Mouse (Mus musculus): ENCODE results near the gene Ager.

Gene Ager

DNA sequence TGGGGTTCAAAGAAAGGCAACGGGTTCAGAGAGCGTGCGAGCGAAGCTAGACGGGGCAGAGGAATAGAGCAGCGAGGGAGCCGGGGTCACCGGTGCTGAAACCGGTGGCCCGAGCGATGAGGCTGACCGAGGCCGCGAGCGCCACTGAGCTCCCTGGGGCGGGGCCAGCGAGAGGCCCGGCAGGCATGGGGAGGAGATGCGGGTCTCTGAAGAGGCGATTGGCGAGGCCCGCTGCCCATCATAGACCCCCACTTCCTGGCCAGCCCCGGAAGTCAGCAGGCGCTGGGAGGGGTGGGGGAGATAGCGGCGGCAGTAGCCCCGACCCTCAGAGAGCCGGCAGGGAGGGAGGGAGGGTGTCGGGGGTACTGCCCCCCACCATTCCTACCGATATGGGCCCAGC lies 7.9 kb downstream of the Ager start:
- DNase-seq = peak; percentile 96

DNA sequence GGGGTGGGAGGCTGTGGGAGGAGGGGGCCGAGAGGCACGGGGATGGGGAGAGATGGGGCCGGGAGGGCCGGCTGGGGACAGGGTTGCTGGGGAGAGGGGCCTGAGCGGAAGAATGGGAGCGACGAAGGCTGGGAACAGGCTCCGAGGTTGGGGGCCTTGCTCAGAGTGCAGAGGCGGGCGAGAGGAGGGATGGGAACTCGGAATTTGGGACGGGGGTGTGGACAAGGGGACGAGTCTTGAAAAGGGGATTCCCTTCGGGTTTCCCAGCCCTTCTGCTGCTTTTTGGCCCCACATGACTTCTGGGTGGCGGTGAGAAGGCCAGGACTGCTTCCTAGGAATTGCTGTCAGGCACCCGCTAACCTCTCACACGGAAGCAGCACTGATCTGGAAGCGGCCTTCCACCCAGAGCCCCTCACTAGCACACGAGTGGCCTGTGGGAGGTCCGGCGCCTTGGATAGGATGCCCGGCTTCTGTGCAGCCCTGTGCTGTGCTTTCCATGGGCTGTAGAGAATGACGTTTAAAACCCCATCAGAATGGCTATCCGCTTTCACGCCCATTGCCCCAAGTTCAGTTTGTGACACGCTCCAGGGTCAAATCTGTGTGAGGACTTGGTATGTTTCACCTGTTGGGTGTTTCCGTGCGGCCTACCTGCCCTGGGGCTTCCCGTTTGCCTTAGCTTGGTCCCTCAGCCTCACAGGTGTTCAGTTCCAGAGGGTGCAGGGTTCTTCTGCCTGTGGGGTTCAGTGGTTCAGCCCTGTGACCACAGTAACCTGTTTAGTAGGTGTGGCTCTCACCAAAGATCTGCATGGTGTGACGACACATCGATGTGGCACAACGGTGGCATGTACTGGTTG lies 8.8 kb downstream of the Ager start:
- DNase-seq = peak; percentile 39

DNA sequence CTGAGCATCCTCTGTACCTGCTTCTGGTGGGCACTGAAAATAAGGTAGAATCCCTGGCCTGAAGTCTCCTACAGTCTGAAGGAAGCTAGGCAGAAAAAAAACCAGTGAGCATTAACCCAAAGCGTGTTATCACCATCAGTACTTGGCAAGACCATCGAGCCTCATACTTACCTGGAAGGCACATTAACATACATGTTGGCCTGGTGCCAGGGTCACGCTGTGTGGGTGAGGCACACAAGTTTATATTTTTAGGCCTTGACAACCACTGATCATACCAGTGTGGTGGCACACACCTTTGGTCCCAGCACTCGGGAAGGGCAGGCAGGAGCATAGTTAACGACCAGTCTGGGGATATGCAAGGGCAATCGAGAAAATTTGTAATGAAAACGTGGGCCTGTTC lies 10.3 kb downstream of the Ager start:
- DNase-seq = no peak

DNA sequence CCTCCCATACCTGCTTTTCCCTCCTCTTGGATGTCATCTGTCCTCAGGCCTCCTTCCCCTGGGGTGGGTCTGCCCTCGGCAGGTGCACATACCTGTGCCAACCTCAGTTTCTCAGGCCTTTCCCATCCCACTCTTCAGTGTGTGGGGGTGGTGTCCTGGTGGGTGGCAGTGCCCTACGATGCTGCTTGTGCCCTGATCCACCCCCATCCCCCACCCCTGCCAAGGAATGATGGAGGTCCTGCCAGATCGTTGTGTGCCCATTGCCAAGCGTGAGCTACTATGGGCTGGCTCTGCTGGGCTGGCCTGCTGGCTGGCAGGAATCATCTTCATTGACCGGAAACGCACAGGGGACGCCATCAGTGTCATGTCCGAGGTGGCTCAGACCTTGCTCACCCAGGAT lies 13.4 kb downstream of the Ager start:
- DNase-seq = no peak

DNA sequence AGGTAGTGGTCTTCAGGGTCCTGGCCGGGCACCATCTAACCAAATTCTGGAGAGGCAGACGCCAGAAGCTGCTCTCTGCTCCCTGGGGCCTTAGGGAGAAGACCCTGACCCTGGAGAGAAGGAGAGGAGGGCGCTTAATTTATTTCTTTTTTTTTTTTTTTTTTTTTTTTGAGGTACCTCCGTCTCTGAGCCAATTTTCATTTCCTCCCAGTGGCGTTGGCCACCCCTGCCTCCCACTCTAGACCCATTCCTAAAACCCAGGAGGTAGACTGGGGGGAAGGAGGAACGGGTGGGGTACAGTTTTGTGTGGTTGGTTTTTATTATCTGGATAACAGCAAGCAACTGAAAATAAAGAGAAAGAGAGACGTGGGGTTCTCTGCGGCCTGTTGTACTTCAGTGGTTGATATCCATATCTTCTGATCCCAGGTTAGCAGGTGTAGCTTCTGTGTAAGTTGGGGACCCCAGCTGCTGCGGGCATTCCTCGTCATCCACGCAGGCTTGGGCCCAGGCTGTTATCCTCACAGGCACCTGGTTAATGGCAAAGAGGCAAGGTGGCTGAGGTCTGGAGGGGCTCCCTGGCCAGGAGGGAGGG lies 15.5 kb downstream of the Ager start:
- DNase-seq = peak; percentile 36

DNA sequence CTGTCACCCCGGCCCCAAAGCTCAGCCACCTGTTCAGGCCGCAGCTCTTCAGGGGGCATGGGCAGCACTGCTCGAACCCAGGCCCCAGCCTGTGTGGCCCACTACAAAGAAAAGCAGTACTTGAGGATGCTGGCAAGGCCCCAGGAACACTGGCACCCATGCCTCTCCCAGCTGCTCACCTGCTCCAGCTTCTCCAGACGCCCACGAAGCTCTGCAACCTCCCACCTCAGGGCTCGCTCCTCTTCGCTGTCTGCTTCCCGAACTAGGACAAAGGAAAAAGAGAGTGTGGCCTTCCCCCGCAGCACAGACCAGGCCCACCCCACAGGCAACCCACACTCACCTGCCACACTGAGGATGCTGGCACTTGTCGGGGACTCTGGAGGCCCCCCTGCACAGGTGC lies 16.2 kb downstream of the Ager start:
- DNase-seq = no peak

DNA sequence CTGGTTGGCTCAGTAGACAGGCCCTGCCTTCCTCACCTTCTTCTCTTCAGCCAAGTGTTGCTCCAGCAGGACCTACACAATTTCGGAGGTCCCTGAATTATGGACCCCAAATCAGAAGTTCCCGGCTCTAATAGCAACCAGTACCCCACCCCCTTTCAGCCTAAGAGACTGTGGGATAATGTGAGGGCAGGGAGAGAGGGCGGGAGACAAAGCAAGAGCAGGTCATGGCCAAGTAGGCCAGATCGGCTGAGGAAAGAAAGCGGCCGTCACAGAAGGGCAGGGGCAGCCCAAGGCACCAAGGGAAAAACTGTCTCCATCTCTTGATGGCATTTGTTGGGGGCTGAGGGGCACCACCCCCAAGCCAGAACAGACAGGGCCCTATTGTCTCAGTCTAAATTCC lies 18.2 kb downstream of the Ager start, which contains the start of gene Egfl8:
Gene Egfl8, minus strand, starts transcription at position 101 of the 400 bp plus-strand sequence.
- no peak for DNase-seq

DNA sequence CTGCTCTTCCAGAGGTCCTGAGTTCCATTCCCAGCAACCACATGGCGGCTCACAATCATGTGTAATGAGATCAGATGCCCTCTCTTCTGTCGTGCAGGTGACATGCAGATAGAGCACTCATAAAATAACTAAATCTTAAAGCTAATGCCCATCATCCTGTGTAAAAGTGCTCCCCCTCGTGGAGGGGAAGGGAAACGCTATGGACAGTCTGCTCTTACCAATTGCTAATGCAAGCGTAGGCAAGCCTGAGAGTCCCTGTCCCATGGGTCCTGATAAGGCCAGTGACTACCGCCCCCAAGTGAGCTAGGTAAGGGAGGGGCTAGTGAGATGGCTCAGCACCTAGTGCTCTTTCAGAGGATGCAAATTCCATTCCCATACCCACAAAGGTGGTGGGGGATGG lies 21.3 kb downstream of the Ager start:
- DNase-seq = peak; percentile 82

DNA sequence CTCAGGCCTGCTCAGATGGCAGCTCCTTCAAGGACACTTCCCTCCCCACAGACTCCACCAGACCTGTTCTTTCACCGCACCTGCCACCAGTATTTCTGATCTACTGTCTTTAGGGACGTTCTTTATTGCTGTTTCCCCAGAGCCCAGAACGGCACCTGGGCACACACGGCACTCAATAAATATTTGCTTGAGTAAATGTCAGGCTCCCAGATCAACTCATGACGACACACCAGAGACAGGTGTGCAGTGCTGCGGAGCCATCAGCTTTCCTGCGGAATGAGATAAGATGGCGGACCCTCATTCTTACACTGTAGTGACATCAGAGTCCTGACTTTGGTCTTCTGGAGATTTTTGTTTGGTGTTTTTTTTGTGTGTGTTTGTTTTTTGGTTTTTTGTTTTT lies 23.3 kb downstream of the Ager start:
- no peak for DNase-seq

DNA sequence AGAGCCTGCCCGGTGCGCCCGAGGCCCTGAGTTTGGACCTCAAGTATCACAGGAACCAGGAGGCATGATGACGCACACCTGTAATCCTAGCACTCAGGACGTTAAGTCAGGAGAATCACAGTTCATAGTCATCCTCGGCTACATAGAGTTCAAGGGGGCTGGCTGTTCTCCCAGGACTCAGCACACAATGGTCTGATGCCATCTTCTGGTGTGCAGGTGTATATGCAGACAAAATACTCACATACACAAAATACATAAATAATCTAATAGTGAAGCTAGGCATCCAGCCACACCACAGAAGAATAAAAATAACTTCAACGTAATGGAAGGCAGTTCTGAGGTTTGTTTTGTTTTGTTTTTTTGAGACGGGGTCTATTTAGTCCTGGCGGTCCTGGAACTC lies 25.5 kb downstream of the Ager start:
- DNase-seq = no peak

DNA sequence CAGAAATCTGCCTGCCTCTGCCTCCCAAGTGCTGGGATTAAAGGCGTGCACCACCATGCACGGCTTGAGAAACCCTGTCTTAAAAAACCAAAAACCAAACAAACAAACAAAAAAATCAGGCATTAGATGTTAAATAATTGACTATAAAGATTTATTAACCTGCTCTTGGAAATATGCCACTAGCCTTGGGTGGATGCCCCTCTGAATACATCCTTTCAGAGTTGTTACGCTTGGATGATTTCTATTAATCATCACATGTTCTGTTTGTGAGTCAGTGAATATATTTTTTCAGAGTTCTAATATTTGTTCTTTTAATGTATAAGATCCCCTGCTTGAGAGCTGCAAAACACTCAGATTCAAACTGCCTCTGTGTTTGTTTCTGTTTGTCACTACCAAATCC lies 27.3 kb downstream of the Ager start:
- no peak for DNase-seq

DNA sequence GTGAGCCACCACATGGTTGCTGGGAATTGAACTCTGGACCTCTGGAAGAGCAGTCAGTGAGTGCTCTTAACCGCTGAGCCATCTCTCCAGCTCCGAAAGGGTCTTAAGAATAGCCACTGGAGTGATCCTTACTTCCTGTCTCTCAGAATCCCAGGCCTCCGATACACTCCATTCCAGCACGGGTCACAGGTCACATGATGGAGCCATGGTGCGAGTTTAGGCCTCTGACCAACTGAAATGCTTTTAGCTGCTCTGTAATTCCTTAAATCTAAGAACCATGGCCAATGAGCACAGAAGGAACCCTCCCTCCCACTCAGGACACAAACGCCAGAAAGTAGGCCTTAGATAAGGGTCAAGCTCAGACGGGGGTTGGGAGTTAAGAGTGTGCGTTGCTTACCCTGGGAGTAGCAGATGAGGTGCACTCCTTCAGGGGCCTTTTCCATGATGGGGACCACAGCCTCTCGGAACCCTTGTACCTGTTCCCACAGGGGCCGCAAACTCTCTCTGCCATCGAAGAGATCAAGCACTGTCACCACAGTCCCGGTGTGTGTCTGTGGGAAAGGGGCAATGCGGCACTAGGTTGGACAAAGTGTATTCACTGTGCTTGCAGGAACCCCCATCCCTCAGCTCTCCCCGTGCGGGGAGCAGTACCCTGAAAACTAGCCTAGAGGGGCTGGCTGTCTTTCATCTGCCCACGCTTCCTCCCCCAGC lies 28.6 kb downstream of the Ager start:
- no peak for DNase-seq

DNA sequence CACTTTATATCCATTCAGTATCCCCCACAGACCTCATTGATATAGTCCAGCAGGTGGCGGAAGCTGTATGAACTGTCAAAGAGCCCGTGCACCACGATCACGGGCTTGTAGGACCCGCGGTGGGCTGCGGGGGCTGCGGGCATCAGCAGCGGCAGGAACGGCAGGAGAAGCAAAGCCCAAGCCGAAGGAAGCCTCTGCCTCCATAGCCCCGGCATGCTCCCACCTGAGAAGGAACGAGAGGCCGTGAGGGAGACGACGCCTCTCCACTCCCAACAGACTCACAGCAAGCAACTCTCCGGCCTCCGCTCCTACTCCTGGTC lies 29.1 kb downstream of the Ager start:
- DNase-seq = peak; percentile 26

DNA sequence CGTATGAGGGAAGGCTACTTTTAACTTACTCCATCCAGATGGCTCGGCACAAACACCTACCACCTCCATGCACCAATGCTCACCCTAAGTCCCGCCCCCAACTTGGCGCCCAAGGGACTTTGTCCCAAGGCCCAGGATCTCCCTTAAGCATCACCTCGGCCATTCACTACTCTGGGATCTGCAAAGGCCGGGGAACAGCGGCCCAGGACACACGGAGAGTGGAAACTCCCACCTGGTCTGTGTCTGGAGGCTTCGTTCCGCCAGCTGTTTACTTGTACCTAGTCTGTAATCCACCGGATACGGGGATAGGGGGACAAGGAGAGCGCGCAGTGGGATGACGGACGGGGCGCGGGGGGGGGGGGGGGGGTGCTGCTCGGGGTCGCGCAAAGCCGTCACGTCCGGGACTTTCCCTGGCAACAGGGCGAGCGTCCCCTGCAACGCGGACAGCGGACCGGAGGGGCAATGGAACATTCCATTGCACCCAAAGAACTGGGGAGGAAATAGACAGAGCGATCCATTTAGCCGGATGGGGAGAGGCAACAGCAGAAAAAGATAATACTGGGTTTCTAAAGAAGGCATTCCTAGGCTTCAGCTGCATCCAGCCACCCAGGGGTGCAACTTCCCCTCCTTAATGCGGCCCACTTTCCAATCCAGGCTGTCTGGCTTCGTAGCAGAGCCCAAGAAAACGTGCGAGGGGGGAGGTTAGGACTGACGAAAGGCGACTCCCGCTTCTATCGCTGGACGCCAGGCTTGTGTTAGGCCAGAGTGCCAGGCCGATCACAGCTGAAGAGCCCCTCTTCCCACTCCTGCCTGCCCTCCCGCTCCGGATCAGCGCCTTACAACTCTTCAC lies 29.7 kb downstream of the Ager start:
- DNase-seq = peak; percentile 83

DNA sequence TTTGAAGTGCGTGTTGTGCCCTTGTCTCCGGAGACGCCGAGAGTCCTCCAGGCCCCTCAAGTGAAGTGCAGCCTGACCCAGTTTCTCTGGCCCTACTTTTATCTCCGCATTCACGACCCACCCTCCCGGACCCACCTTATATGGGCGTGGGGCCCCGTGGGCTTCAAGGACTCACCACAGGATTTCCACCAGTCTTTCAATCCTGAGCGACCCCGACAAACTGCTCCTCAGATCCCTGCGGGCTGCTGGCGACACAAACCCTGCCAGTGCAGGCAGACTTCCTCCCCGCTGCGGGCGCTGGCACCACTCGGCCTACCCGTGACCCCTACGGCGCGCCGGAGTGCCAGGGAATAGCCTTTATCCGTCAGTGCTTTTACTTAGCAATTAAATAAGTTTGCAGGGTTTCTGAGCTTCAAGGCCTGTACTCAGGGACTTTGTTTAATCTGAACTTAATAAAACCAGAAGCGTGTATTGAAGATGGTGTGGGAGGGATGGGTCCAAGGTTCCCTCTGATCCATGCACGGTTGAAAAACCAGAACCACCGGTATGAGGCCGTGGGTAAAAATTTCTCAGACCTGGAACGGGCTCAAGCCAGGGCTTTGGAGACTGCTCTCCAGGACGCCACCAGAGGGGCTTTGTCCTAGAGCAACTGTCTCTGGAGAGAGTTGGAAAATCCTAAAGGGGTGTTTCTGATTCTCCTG lies 30.4 kb downstream of the Ager start, which contains the start of gene Ppt2:
Gene Ppt2, minus strand, starts transcription at position 568 of the 701 bp plus-strand sequence.
- peak; percentile 34 for DNase-seq

DNA sequence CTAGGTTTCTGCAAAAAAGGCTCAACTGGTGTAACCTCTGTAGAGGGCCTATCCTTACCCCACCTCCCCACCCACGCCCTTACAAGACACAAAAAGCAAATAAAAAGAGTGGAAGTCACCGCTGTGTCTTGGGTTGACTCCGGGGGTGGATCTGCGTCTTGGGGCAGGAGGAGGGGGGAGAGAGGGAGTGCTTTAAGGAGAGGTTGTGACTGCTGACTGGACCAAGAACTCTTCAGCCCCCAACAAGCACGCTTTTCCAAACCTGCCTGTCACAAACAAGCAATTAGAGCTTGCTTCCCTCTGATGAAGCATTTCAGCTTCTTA lies 30.9 kb downstream of the Ager start:
- DNase-seq = no peak

DNA sequence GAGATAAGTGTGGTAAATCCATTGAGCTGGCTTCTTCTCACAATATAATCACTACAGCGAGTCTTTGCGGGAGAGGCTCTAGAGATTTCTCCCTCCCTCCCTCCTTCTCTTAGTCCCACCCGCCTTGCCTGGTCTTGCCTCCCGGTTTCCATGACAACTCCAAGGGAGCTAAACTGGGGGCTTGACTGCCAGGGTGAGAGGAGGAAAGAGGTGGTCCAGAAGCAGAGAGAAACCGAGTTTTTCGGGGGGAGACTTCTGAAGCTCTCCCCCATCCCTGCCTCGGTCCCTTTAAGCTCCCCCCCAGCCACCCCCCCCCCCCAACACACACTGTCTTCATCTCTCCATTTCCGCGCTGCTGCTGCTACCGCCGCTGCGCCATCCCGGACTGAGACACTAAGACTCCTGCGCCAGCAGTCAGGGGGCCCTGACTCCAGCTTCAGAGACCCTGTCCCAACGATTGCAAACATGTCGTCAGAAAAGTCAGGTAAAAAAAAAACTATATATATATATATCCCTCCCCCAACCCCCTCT lies 31.6 kb downstream of the Ager start, which contains the start of gene Prrt1:
Gene Prrt1, plus strand, starts transcription at position 313 of the 531 bp plus-strand sequence.
- DNase-seq = no peak

DNA sequence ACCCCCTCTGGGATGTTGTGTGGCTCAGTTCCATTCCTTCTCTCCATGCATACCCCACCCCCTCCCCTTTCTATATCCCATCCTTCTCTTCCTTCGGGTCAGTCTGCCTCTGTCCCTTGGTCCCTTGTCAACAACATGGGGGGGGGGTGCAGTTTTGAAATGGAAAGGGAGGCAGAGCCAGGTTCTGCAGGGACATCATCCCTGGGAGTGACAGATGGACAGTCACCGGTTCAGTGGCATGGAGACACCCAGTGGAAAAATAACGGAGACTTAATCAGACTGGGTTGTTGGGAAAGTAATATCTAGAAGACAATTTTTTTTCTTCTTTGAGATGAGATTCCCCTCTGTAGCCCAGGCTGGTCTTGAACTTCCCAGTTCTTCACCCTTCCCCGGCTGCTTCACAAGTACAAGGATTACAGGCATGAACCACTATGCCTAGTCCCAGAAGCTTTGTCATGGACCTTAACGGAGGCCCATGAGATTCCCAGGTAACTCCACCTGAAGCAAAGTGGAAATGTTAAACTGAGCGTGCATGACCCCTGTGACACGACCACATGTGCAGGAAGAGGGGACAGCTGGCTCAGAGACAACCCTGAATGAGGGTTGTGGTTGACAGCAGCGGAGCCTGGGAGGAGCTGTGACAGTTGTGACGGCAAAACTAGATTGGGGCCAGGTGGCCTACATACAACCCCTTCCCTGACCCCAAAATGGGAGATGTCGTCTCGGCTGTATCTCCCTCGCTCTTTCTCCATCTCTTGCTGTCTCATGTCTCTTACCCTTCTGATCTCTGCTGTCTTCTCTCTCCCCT lies 32.3 kb downstream of the Ager start:
- DNase-seq = no peak

DNA sequence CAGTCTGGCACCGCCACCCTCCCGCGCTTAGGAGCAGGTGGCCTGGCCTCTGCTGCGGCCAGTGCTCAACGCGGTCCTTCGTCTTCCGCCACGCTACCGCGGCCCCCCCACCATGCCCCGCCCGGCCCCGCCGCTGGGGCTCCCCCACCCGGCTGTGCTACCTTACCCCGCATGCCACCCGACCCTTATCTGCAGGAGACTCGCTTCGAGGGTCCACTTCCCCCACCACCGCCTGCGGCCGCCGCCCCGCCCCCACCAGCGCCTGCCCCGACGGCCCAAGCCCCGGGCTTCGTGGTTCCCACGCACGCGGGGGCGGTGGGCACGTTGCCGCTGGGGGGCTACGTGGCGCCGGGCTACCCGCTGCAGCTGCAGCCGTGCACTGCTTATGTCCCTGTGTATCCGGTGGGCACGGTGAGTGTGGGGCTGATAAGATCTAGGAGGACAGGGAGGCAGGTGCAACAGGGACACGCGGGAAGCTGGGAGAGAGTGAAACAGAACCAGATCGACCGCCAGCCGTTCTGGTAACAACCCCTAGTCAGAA lies 33.2 kb downstream of the Ager start:
- DNase-seq = no peak

DNA sequence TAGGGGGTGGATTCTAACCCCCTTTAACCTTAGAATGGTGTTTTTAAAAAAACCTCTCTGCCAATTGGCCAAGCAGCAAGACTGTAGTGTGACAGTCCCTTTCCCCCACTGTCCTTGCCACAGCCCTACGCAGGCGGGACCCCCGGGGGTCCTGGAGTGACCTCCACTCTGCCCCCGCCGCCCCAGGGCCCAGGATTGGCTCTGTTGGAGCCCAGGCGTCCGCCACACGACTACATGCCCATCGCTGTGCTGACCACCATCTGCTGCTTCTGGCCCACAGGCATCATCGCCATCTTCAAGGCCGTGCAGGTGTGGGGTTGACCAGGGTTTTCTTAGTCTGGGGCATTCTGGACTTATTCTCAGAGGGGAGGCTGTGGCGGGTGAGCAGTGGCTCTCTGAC lies 34.0 kb downstream of the Ager start:
- DNase-seq = no peak

DNA sequence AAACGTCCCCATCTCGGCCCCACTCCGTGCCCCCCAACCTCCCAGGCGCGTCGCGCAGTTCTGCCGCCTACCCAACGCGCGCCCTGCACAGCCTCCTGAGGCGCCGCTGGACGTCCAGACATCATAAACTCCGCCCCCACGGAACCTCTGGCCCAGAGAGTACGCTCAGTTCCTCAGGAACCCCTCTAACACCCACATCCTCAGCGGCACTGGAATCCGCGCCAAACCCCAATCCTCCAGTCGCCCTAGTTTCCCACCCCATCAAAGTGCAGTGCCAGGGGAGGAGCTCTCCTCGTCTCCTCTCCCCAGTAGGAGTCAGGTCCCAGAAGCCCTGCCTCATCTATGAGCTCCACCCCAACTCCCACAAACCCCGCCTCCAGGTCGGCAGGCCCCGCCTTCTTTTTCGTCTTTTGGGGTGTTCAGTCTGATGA lies 34.6 kb downstream of the Ager start:
- peak; percentile 70 for DNase-seq

Measured in liver (tissue).